Mouse (Mus musculus) kidney, adult 2 months (tissue): ENCODE results near the gene Vamp5.

Source experiments
- CTCF ChIP-seq: fragments of 200-500 bp; conservative IDR thresholded peaks from 2 replicates; pipeline ENCODE4 v1.5.1; 2011; ENCODE audit warnings: low read depth, mild to moderate bottlenecking, control low read depth, low read length, moderate library complexity, mixed read lengths; ENCODE audit not compliant: insufficient read depth, insufficient read length
- POLR2A ChIP-seq: fragments of 200-500 bp; IDR thresholded peaks from one replicate; pipeline ENCODE4 v1.6.1; 2011; ENCODE audit warnings: low read depth, low read length, control low read depth

DNA sequence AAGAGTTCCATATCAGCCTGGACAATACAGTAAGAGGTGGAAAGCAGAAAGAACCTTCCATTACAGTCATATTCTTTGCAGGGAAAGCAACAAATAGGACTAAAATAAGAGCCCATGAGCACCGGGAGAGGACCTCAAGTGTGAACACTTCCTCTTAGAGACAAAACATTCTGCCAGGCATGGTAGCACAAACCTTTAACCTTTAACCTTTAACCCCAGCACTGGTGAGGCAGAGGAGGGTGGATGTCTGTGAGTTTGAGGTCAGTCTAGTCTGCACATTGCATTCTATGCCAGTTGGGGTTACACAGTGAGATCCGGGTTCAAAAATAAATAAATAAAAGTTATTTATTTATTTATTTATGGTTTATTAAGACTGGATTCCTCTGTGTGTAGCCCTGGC, 39.8 kb downstream of the Vamp5 start:
- no peak for TF ChIP-seq CTCF
- TF ChIP-seq POLR2A, result no peak
